Mouse (Mus musculus): ENCODE results near the gene Frs3.

DNA sequence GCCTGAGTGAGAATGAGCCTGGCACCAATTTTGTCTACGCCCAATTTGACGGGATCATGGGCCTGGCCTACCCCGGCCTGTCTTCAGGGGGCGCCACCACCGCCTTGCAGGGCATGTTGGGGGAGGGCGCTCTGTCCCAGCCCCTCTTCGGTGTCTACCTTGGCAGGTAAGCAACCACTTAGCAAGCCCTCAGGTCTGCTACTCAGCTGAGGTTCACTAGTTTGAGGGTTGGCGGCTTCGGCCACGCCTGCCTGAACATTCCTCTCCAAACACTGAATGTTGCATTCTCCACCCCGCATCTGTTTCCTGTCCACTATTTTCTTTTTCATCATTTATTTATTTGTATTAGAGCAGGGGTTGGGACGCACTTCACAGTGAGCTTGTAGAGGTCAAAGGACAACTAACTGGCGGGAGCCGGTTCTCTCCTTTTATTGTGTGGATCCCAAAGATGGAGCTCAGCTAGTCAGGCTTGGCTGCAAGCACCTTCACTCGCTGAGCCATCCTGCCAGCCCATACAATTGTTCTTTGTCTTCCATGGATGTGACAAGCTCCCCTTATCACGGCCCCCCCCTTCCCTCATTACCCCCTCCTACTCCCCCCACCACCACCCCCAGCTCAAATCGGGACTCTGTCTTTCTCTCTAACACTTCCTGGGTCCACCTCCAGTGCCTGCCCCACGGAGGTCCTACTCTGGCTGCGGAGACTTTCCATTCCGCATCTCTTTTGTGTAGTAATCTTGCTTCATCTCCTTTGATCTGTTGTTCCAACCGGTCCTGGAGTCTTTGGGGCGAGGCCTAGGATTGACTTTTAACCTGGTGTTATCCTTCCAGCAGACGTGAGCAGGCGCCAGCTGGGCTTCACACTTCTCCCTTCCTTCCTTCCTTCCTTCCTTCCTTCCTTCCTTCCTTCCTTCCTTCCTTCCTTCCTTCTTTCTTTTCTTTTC is 42.1 kb downstream of the Frs3 start:
- TF ChIP-seq CTCF (IDR thresholded peaks at IDR 0.05; ENCODE audit: low read depth, low read length) (no peak), POLR2A (IDR thresholded peaks at IDR 0.05; ENCODE audit: extremely low read depth, insufficient read depth, low read length) (no peak)

Measured in liver, adult 2 months (tissue).